Mouse (Mus musculus) forebrain, embryonic 15.5 days (tissue): ENCODE data around the gene Slc6a9. TPM values are rescaled to one million over a fixed set of nuclear protein-coding genes. Genes with fewer than 3 reads are reported as not detected.

Experiments
- ATAC-seq: fragments of 200-750 bp; cut with Nextera tagmentation; replicated peaks from 2 replicates; pipeline ENCODE4 v1.8.0; 2017; ENCODE audit warnings: mild to moderate bottlenecking, moderate TSS enrichment, moderate library complexity
- H3K27ac ChIP-seq: fragments of 300-500 bp; sonication (generic); replicated peaks from 2 replicates; pipeline ENCODE4 v1.5.1; 2015; ENCODE audit warnings: mild to moderate bottlenecking, inconsistent platforms
- H3K27me3 ChIP-seq: fragments of 300-500 bp; sonication (generic); 2 replicates; pipeline ENCODE4 v1.6.1; 2015; ENCODE audit warnings: inconsistent platforms
- H3K36me3 ChIP-seq: fragments of 300-500 bp; sonication (generic); 2 replicates; pipeline ENCODE4 v1.6.1; 2015; ENCODE audit warnings: mild to moderate bottlenecking, inconsistent platforms
- H3K4me1 ChIP-seq: fragments of 300-500 bp; sonication (generic); 2 replicates; pipeline ENCODE4 v1.6.1; 2015; ENCODE audit warnings: inconsistent platforms
- H3K4me2 ChIP-seq: fragments of 300-500 bp; sonication (generic); replicated peaks from 2 replicates; pipeline ENCODE4 v1.6.1; 2015; ENCODE audit warnings: mild to moderate bottlenecking, inconsistent platforms
- H3K4me3 ChIP-seq: fragments of 300-500 bp; sonication (generic); 2 replicates; pipeline ENCODE4 v1.5.1; 2015; ENCODE audit warnings: mild to moderate bottlenecking, inconsistent platforms
- H3K9ac ChIP-seq: fragments of 300-500 bp; sonication (generic); replicated peaks from 2 replicates; pipeline ENCODE4 v1.6.1; 2015; ENCODE audit warnings: mild to moderate bottlenecking, inconsistent platforms
- H3K9me3 ChIP-seq: fragments of 300-500 bp; sonication (generic); 2 replicates; pipeline ENCODE4 v1.6.1; 2016; ENCODE audit warnings: inconsistent platforms
- WGBS: fragments of 180-500 bp; shearing (Covaris S2); methylation state at CpG from one replicate; pipeline ENCODE4 v1.1.7; 2015; ENCODE audit warnings: mixed read lengths; 5-methylcytosine and 5-hydroxymethylcytosine counted together
- polyA plus RNA-seq: library from polyadenylated mRNA; unstranded; fragments of >200 nt; fragmentation: Nextera tagmentation; extraction: Ambion mirVana; gene quantifications from 2 replicates; pipeline ENCODE4 v1.2.1, GENCODE M21; 2015

The Slc6a9 gene
- polyA plus RNA-seq, 1 experiment from 2014 or later = 11.3 TPM

- Histone ChIP-seq H3K4me1 (peaks cover 39% of the 10 kb centered on the region), H3K36me3 (0 out of 2 replicates have a peak, but pooled peaks cover 7% of the 10 kb centered on the region), H3K27ac (no peak overlapping the region), H3K9ac (no peak overlapping the region), H3K4me3 (no peak overlapping the region), H3K27me3 (no peaks in the 10 kb centered on the region), H3K4me2 (peak overlapping the region; percentile 100; the same call in 1 of the 2 replicates), H3K9me3 (no peaks in the 10 kb centered on the region)
- ATAC-seq = no peak
- 94% methylated on average over 5 of the region's 5 CpGs for WGBS
These were observed 82.1 kb downstream of the Slc6a9 start for GRCm38 (mm10) chr4:117916386-117916785.

GRCm38 (mm10) chr4:117917402-117917801 is 83.1 kb downstream of the Slc6a9 start:
- Histone ChIP-seq H3K4me3 (no peak overlapping the region), H3K4me1 (peaks cover 29% of the 10 kb centered on the region), H3K27ac (no peak overlapping the region), H3K4me2 (no peak overlapping the region), H3K36me3 (no peaks in the 10 kb centered on the region), H3K9me3 (no peaks in the 10 kb centered on the region), H3K27me3 (no peaks in the 10 kb centered on the region), H3K9ac (no peak overlapping the region)
- no peak for ATAC-seq
- WGBS = 96% methylated on average over 4 of the region's 4 CpGs

GRCm38 (mm10) chr4:117917847-117918246 is 83.5 kb downstream of the Slc6a9 start:
- H3K4me3 ChIP-seq = no peak overlapping the region

GRCm38 (mm10) chr4:117918261-117918660 is 84.0 kb downstream of the Slc6a9 start:
- WGBS = 47% methylated on average over 3 of the region's 3 CpGs
- Histone ChIP-seq H3K4me1 (peaks cover 20% of the 10 kb centered on the region), H3K4me2 (no peak overlapping the region), H3K27me3 (no peaks in the 10 kb centered on the region), H3K4me3 (no peak overlapping the region), H3K36me3 (no peaks in the 10 kb centered on the region), H3K27ac (no peak overlapping the region), H3K9ac (no peak overlapping the region), H3K9me3 (no peaks in the 10 kb centered on the region)
- no peak for ATAC-seq

More at GRCm38 (mm10) chr4:117917847-117918246, 83.5 kb downstream of the Slc6a9 start:
- Histone ChIP-seq H3K27me3 (no peaks in the 10 kb centered on the region), H3K27ac (no peak overlapping the region), H3K9me3 (no peaks in the 10 kb centered on the region), H3K4me1 (peaks cover 24% of the 10 kb centered on the region), H3K9ac (no peak overlapping the region), H3K36me3 (no peaks in the 10 kb centered on the region), H3K4me2 (no peak overlapping the region)
- ATAC-seq = no peak
- WGBS = 94% methylated on average over 4 of the region's 4 CpGs

- no peaks in the 10 kb centered on the region for H3K36me3 ChIP-seq
- H3K4me1 ChIP-seq = peaks cover 15% of the 10 kb centered on the region
- H3K27me3 ChIP-seq = no peaks in the 10 kb centered on the region
- no peak overlapping the region for H3K27ac ChIP-seq
- H3K9me3 ChIP-seq = no peaks in the 10 kb centered on the region
- WGBS = 91% methylated on average over 5 of the region's 5 CpGs
- no peak overlapping the region for H3K4me3 ChIP-seq
- no peak overlapping the region for H3K4me2 ChIP-seq
- ATAC-seq = no peak
- no peak overlapping the region for H3K9ac ChIP-seq
These were observed 84.5 kb downstream of the Slc6a9 start for GRCm38 (mm10) chr4:117918762-117919161.

GRCm38 (mm10) chr4:117921358-117921757 is 87.1 kb downstream of the Slc6a9 start:
- no peaks in the 10 kb centered on the region for H3K9me3 ChIP-seq
- no peak overlapping the region for H3K4me2 ChIP-seq
- peaks cover 3% of the 10 kb centered on the region; the same call in 1 of the 2 replicates for H3K4me1 ChIP-seq
- no peak overlapping the region for H3K4me3 ChIP-seq
- H3K27ac ChIP-seq = no peak overlapping the region
- peaks cover 14% of the 10 kb centered on the region; the same call in 1 of the 2 replicates for H3K27me3 ChIP-seq
- ATAC-seq = no peak
- no peaks in the 10 kb centered on the region for H3K36me3 ChIP-seq
- 94% methylated on average over 2 of the region's 2 CpGs for WGBS
- H3K9ac ChIP-seq = no peak overlapping the region

GRCm38 (mm10) chr4:117923450-117923849 is 89.1 kb downstream of the Slc6a9 start:
- no peaks in the 10 kb centered on the region for H3K9me3 ChIP-seq
- no peak overlapping the region for H3K4me3 ChIP-seq
- H3K9ac ChIP-seq = no peak overlapping the region
- ATAC-seq = no peak
- H3K27me3 ChIP-seq = peaks cover 32% of the 10 kb centered on the region
- 40% methylated on average over 2 of the region's 2 CpGs for WGBS
- H3K36me3 ChIP-seq = no peaks in the 10 kb centered on the region
- no peak overlapping the region for H3K27ac ChIP-seq
- no peak overlapping the region for H3K4me2 ChIP-seq
- peaks cover 19% of the 10 kb centered on the region for H3K4me1 ChIP-seq

Other genes with a start within 250 kb of the Slc6a9 start
- 78.7 and 81.2 TPM in 2 replicates for gene Dmap1, start 152.2 kb upstream of the Slc6a9 start, polyA plus RNA-seq
- gene Gm12845, start 110.1 kb upstream of the Slc6a9 start, polyA plus RNA-seq = not detected in 2 replicates
- not detected in 2 replicates for gene Klf17, start 68.9 kb upstream of the Slc6a9 start, polyA plus RNA-seq
- gene Ccdc24, start 38.1 kb downstream of the Slc6a9 start, polyA plus RNA-seq = 1.1 and 1.7 TPM in 2 replicates
- gene B4galt2, start 49.0 kb downstream of the Slc6a9 start, polyA plus RNA-seq = 45.2 and 52.6 TPM in 2 replicates
- gene Atp6v0b, start 52.8 kb downstream of the Slc6a9 start, polyA plus RNA-seq = 460 and 461 TPM in 2 replicates
- 26.8 and 29.4 TPM in 2 replicates for gene Dph2, start 57.5 kb downstream of the Slc6a9 start, polyA plus RNA-seq
- gene Ipo13, start 80.5 kb downstream of the Slc6a9 start, polyA plus RNA-seq = 69.3 and 75.5 TPM in 2 replicates
- 0.10 and 0.28 TPM in 2 replicates for gene Artn, start 95.3 kb downstream of the Slc6a9 start, polyA plus RNA-seq